Mouse (Mus musculus) lung, postnatal 14 days (tissue): ENCODE measurements around the gene Pias4.

ENCODE experiments used
- DNase-seq: peaks from one replicate; pipeline ENCODE4 v3.0.0; 2021

The Pias4 gene

DNA sequence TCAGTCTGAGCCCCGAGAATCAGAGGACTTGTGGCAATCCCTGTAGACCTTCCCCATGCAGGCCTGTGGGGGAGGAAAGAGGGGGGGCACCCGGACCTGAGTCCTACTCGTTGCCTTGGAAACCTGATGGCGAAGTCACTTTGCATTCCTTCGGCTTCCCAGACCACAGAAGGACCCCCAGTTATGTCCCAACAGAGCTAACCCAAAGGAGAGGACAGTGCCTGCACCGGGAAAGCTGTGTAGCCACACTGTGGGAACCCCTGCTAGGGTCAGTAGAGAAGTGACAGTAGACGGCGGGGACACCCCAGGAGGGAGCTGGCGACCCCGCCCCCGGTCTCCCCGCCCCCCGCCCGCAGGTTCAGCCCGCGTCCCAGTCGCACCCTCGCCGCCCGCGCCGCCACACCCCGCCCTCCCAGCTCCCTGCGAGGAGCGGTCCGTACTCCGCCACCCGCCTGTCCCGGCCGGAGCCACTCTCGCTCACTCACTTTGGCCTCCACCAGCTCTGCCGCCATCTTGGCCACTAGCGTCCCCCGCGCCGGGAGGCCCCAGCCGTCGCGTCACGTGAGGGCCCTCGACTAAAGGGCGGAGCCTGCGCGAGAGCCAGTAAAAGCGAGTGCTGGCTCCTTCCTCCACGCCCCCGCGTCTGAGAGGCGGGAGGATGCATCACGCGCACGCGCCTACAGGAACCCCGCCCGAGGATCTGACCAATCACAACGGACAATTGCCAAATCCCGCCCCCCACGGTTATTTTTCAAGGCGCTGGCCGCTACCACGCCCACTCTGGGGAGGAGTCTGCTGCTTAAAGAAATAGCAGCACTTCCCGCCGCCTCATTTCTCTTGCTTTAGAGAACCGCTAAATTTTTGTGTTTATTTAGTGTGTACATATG lies at the start of gene Pias4:
Pias4 (minus strand) TSS at position 724 of the 887 bp plus-strand sequence.
- peak; percentile 100 for DNase-seq

DNA sequence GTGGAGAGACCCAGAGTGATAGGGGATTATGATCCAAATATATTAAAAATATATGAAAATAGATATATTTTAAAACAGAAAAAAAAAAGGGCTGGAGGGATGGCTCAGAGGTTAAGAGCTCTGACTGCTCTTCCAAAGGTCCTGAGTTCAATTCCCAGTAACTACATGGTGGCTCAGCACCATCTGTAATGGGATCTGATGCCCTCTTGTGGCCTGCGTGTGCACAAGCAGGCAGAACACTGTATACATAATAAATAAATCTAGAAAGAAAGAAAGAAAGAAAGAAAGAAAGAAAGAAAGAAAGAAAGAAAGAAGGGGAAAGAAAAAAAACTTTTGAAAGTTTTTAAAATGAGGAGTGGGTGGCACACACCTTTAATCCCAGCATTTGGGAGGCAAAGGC lies 49.5 kb upstream of the Pias4 start:
- peak; percentile 35 for DNase-seq

DNA sequence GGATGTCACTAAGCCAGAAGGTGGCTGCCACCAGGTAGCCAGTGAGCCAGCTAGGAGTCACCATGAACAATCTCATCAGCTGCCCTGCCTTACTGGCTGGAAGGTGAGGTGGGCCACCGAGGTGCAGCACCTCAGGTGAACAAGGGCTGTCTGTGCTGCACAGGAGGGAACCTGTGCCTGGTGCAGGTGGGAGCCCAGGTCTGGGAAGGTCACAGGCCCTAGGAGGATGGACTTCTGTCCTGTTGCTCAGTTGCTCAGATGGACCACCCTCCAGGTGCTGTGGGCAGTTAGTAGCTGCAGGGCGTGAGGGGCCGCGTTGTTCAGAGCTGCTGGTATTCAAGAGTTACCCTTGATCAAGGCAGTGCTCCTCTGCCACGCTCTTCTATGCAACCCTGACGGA lies 49.1 kb upstream of the Pias4 start:
- DNase-seq: no peak

DNA sequence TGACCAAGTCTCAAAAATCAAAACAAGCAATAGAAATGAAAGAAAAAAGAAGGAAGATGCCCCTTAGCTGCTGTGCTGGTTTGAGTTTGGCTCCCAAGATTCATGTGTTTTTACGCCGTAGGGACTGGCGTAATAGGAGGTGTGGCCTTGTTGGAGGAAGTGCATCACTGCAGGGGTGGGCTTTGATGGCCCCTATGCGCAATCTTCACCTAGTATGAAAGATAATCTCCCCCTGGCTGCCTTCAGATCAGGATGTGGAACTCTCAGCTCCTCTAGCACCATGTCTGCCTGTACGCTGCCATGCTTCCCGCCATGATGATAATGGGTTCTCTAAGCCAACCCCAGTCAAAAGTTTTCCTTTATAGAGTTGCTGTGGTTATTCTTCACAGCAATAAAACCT lies 48.5 kb upstream of the Pias4 start:
- DNase-seq: no peak

DNA sequence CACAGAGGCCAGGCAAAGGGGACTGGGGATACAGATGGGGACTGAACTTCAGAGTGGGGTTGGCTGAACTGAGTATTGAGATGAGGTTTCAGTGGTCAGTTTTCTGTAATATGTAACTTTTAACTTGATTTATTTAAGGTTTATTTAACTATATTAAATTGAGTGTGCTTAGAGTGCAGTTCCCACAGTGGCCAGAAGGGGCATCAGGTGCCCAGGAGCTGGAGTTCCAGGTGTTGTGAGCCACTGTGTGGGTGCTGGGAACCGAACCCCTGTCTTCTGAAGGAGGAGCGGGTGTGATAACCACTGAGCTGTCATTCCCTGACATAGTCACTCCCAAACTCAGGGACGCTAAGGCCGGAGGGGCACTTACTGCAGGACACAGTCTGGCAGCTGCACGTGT lies 42.4 kb upstream of the Pias4 start:
- no peak for DNase-seq

DNA sequence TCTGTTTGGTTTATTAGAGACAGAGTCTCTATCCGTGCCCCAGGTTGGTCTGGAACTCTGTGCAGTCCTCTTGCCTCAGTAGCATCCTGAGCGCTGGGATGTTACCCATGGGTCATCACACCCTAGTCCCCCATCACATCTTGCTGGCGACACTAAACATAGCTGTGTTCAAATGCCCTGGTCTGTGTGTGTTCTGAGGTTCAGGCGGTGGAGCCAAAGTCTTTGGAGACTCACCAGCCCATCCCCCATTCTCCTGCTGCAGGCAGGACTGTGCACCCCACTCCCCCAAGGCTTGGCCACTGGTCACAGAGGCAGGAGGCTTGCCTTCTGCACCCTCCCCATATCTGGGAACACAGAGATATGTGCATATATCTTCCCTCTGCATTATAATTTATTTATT lies 36.4 kb upstream of the Pias4 start:
- no peak for DNase-seq

DNA sequence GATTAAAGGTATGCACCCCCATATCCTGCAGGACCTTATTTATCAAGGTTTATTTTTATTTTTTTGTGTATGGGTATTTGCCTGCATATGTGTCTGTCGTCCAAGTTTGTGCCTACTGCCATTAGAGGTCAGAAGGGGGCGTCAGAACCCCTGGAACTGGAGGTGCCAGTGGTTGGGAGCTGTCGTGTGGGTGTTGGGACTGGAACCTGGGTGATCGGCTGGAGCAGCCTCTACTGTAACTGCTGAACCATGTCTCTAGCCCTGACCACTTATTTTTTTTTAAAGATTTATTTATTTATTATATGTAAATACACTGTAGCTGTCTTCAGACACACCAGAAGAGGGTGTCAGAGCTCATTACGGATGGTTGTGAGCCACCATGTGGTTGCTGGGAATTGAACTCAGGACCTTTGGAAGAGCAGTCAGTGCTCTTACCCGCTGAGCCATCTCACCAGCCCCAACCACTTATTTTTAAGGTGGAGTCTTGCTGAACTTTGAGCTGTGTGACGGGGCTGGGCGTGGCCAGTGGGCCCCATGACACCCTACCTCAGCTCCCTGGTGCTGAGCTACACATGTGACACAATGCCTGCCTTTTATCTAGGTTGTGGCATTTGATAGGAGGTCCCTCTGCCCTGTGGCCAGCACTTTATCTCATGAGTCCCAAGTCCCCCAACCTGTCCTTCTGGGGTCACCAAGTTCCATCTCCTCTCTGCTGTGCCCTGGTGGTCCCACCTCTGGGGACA lies 35.4 kb upstream of the Pias4 start:
- DNase-seq: no peak

DNA sequence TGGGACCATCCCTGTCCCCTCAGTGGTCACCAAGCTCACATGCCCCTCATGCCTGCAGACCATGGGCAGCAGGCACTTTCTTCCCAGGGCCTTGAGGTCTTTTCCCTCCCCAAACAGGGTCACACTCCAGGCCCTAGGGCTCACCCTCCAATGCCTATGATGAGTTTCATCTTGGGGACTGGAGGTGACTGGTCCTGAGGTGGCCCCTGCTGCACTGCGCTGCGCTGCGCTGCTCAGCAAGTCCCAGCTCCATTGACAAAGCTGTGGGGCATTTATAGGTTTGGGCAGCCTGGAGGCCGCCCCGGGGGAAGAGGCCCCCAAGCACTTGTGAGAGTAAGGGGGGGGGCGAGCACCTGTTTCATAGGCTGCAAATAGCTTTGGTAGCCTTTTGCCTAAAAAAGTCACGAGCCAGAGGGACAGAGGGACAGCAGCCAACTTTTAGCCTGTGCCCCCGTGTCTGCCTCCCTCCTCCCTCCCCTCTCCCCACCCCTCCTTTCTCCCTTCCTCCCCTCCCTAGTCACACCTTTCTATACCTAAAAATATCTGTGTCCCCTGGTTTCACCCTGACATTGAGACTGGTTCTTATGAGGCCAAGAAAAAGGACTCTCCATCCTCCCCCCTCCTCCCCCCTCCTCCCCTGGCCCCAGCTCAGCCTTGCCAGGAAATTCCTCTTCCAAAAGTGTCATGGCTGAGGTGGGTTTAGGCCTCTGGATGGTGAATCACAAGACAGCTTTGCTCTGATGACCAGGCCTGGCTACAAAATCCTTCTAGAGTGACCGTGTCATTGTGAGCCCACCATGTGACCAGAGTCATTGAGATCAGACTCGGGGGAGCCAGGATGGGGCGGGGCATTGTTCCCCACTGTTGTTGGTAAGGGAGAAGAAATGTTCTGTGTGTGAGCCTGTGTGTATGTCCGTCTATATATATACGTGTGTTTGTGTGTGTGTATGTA lies 34.4 kb upstream of the Pias4 start, which contains the start of gene Nmrk2:
Nmrk2 (minus strand) TSS at position 245 of the 952 bp plus-strand sequence.
- DNase-seq: no peak

DNA sequence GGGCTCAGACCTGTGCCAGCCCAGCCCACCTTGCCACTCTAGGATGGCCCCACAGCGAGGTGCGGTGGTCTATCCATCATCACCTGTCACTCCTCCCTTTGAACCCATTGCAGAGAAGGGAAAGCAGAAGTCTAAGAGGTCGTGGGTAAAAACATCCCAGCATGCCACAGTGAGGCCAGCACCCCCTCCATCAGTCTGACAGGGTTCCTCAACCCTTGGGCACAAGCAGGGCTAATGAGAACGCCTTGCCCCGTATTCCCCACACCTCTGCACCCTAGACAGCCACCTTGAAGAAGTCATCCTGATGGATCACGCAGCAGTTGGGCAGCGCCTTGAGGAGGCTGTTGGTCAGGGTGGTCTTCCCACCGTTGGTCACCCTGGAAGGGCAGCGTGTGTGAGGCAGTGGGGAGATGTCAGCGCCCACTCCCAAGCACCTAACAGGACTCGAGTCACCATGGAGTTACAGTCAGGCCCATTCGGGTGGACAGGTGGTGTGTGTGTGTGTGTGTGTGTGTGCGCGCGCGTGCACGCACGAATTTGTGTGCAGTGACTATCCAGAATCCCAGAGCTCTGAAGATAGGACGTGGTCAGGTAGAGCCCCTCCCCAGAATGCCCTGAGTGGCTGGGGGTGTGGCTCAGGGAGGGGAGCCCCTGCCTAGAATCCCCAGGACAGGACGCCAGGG lies 33.0 kb upstream of the Pias4 start:
- DNase-seq: no peak

DNA sequence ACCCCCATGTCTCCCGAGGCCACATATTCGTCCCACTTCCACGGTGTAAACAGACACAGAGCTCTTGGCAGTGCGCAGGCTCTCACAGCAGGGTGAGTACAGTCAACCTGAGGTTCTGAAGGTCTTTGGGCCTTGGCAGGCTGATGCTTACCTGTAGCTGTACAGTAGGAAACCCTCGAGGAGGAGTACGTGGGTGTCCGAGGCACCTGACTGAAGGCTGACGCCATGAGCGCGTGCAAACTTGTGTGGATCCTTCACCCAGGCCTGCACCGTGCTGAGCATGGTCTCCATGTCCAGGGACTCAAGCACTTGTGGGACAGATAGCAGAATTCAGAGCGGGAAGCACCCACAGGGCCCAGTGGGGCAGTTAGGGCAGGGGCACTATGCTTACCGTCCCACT lies 32.4 kb upstream of the Pias4 start:
- no peak for DNase-seq

DNA sequence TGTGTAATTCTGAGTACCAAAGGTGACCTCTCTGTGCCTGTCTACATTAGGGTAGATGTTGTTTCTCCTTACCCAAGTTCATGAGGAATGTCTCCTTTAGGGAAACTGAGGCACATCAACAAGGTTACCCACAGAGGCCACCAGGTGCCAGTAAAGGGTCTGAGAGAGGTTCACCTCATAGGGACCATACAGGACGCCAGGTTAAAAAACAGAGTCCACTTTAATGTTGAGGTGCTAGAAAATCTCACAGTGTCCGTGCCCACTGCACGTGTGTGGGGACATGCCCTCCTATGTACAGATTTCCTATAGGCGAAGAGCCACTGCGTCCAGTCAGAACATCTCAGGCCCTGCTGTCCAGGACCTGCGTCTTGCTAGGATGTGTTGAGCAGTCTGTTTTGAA lies 31.3 kb upstream of the Pias4 start:
- DNase-seq: no peak

DNA sequence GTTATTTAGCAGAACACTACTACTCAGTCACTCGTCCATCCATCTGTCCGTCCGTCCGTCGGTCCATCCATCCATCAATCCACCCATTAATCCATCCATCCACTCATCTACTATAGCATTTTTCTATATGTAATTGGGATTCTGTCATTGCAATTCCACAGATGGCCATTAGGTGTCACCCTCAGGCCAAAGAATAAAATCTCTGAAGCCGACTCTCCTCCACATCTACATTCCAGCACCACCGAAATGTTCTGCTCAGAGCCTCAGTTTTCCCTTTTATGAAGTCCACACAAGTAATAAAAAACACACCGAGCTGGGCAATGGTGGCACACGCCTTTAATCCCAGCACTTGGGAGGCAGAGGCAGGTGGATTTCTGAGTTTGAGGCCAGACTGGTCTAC lies 30.5 kb upstream of the Pias4 start:
- peak; percentile 78 for DNase-seq

DNA sequence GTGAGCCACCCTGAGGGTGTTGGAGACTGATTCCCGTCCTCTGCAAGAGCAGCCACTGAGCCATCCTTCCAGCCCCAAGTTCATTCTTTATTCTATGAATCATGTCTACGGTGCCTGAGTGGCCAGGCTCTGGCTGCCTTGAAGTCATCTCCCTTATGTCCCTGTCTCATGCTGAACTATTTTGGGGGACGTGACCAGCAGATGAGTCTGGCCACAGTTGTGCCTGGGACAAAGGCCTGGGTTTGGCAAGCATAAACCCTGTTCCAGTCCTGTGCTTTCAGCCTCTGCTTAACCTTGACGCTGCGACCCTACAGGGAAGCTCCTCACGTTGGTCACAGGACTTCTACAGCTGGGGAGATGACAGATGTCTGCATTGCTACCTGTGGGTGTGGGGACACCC lies 29.6 kb upstream of the Pias4 start:
- DNase-seq: no peak

DNA sequence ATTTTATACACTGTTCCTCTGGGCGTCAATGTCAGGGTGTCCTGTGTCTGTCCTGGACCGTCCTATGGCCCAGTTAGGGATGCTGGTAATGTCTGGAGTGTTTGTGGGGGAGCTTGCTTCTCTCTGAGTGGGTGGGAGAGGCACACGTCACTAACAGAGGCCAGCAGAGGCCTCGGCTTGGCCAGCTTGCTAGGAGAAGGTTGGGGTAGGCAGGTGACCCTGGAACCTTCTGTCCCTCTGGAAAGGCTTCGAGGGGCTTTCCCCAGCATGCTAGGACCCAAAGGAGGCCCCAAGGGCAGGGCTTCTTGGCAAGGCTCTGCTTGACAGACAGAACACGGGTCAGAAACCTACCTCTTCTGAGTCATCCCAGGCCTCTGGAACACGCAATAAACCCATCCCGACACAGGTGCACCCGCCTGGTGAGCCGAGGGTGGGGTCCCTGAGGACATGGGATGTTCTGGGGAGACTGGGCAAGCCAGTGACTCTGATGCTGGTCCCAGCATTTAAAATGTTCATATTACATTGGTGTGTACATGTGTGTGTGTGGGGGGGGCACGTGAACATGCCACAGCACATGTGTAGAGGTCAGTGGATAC lies 28.8 kb upstream of the Pias4 start:
- no peak for DNase-seq

DNA sequence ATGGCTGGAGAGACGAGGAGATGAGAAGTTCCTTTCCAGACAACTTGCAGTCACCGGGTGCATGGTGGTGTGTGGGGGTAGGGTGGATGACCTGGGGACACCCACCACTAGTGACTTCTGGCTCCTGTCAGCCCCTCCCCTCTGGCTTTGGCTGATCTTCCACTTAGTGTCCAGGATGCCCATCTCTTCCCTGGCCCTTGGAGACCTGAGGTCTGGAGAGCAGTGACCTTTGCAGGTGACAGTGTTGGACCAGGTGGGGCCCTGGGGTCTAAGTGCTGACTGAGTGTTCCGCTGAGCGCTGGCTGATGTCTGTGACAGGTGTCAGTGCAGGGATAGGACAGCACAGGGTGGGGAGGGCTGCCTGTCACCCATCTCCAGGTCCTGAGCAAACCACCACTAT lies 27.6 kb upstream of the Pias4 start:
- no peak for DNase-seq

DNA sequence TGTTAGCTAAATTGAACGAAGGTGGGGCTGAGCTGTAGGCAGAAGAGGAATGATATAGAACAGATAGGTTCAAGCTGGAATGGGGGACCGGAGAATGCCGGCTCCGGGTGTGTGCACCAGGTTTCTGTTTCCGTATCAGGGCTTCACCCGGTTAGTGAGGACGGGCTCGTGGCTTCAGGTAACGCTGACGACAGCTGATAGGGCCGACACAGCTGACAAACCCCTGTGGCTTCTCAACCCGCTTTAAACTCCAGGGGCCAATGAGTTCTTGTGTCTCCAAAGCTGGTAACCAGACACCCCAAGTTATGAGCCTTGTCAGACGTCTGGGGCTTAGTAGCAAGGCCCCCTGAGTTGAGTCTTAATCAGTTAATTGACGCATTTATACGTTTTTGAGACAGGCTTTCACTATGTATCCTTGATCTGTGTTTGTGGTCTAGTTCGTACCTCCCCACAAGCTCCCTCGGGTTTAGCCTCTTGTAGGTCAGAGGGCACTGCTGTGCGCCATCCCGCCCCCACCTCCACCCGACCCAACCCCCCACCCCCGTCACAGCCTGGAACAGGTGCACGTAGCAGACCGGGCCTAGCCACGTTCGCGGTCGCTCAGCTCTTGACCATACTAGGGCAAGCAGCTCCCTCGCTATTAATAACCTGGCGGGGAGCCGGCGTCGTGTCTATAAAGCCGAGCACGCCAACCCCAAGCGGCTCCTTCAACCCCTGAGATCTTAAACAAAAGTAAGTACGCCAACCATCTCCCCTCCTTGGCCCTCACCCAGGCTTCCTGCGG lies 26.5 kb upstream of the Pias4 start:
- DNase-seq: no peak

DNA sequence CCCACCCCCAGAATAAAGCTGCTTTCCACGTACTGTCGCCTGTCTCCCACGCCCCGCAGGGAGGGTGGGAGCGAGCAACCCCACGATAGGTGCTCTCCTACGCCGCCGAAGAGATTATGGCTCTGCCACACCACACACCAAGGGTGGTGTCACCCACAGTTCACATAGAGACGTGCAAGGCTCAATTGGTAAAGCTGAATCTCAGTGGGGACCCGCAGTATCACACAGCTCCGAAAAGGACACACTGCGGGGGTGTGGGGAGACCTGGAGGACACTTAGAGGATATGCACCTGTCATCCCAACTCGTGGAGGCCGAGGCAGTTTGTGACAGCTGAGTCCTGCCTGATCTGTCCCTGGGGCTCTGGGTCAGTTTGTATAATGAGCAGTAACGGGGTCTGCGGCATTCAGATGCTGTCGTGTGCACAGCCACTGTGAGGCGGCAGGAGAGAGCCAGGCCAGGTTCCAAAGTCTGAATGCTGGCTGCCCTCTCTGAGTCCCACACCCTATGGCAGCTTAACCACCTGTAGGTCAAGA lies 25.3 kb upstream of the Pias4 start:
- no peak for DNase-seq

DNA sequence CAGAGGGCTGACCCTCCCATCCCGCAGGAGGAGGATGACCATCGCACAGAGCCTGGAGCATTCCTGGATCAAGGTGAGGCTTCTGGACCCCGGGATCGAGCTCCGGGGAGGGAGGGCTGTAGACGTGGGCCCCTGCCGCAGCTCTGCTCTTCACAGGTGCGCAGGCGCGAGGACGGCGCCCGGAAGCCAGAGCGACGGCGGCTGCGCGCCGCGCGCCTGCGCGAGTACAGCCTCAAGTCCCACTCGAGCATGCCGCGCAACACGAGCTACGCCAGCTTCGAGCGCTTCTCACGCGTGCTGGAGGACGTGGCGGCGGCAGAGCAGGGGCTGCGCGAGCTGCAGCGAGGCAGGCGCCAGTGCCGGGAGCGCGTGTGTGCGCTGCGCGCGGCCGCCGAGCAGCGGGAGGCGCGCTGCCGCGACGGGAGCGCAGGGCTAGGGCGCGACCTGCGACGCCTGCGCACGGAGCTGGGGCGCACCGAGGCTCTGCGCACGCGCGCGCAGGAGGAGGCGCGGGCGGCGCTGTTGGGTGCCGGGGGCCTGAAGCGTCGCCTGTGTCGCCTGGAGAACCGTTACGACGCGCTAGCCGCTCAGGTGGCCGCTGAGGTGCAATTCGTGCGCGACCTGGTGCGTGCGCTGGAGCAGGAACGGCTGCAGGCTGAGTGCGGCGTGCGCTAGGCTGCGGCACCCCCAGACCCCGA lies 24.7 kb upstream of the Pias4 start:
- DNase-seq: peak; percentile 83

DNA sequence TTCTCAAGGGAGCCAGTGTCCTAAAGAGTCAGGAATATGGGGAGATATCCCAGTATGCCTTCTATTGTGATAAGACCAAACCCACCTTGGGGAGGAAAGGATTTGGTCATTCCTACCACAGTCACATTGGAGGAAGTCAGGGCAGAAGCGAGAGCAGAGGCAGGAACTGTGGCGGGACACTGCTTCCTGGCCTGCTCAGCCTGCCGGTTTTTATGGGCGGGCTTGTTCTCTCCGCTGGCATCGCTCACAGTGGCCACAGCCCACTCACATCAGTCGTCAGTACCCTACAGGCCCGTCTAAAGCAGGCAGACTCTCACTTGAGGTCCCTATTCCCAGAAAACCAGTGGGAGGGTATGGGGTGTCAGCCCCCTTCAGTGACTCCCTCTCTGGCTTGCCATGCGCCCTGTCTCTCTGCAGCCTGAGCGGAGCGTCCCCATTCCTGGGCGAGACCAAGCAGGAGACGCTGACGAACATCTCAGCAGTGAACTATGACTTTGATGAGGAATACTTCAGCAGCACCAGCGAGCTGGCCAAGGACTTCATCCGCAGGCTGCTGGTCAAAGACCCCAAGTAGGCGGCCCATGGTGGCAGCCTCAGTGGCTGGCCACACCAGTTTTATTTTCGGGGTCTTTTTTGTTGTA lies 23.7 kb upstream of the Pias4 start:
- no peak for DNase-seq

DNA sequence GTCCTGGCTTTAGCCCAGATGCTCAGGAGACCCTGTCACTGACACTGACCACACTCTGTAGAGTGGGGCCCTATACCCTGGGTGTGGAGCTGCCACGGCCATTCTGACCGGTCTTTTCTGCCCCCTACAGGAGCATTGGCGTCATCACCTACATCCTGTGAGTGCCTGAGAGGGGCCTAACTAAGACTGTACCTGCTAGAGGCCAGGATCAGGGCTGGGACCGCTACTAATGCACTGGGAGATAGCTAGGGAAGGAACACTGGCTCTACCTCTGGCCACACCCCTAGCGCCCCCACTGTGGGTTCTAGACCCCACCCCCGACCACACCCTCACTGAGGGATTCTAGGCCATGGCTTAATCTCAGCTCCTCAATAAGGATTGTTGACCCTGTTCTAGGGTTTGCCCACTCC lies 23.2 kb upstream of the Pias4 start:
- DNase-seq: no peak
